Mouse (Mus musculus): Measurements from ENCODE around the gene Apoe.
A peak's percentile ranks its signal among the peaks of the same experiment; 100 is the strongest.

DNA sequence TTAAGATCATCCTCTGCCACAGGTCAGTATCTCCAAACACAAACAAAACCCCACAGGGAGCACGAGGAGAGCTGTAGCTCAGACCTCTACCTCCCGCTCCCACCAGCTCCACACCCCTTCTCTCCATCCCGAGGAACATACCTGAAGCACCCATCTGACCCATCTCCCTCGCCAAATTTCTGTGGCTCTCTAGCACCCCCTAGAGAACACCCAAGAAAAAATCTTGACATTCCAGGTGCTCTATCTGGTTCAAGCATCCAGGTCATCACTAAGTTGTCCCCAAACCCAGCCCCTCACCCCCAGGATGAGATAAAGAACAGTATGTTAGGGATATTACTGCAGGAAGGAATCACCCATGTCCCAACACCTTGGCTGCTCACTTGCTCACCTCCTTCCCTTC is 14.2 kb upstream of the Apoe start:
- TF ChIP-seq MAZ (IDR thresholded peaks at IDR 0.05; ENCODE audit: low read depth, low read length) (no peak), SMC3 (IDR thresholded peaks at IDR 0.05; ENCODE audit: low read depth, low read length) (peak; percentile 29; the same call in 1 of the 2 replicates), POLR2A (IDR thresholded peaks at IDR 0.05; ENCODE audit: low read depth, low read length) (no peak), CTCF (conservative IDR thresholded peaks at IDR 0.05 in 1 of 2, IDR thresholded peaks at IDR 0.05 in 1 of 2; ENCODE audit: low read depth in 2 of 2, low read length in 2 of 2) (peak; percentile 6 to 71; a peak in 2 of 4 replicates), ZC3H11A (IDR thresholded peaks at IDR 0.05; ENCODE audit: low read depth, low read length) (no peak), BHLHE40 (IDR thresholded peaks at IDR 0.05; ENCODE audit: low read depth, low read length) (no peak), IRF4 (IDR thresholded peaks at IDR 0.05; ENCODE audit: low read depth, low read length) (no peak), NELFE (IDR thresholded peaks at IDR 0.05; ENCODE audit: low read depth, low read length) (no peak), JUN (IDR thresholded peaks at IDR 0.05; ENCODE audit: insufficient read depth, low read depth, low read length) (no peak)
